Mouse (Mus musculus): ENCODE data around the gene Mms22l. TPM values are rescaled to one million over a fixed set of nuclear protein-coding genes. Genes with fewer than 3 reads are reported as not detected.
"Not testable (repeated sequence)": the region's sequence is repeated elsewhere in the genome, so short reads cannot be mapped to it uniquely, and the experiment has no call there.

Mms22l gene
- 1.0 and 1.1 TPM in 2 replicates for polyA plus RNA-seq (2012; rRNA removed)

DNA sequence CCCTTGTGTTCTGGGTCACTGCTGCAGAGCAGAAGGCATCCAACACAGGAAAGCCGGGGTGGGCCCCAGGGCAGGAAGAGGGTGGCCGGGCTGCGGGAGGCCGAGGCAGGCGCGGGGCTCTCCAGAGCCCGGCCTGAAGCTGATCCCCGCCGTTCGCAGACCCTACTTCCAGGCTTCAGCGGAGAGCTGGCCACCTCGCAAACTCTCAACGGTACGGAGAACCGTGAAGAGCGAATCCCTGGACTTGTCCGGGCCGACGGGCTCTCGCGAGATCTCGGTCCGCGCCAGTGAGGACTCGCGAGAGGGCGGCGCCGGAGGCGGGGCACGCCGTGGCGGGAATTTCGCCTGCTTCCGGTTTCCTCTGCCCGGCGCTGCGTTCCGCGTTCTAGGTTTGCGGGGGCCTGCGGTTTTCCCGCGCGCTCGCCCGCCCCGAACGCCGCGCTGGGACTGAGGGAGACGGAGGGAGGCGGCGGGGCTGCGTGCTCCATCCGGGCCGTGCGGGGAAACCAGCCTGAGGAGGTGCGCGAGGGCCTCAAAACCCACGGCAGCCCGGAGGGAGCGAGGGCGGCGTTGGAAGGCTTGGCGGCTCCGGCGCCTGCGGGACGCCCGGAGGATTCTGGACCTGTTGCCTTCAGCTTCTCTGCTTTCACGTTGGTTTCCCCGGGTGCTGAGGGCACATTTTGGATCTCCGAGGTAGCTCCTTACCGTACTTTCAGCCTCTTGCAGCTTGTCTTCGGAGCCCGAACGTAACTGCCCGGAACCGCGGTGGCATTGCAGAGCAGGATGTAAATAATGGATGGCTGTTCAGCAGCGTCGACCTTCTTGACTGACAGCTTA, at the start of gene Mms22l:
TSS of gene Mms22l (plus strand) at position 336 of the 837 bp plus-strand sequence.
- no peaks in the 10 kb centered on the region for H3K4me1 ChIP-seq (ENCODE audit: control insufficient read depth, insufficient read depth, low read length)

DNA sequence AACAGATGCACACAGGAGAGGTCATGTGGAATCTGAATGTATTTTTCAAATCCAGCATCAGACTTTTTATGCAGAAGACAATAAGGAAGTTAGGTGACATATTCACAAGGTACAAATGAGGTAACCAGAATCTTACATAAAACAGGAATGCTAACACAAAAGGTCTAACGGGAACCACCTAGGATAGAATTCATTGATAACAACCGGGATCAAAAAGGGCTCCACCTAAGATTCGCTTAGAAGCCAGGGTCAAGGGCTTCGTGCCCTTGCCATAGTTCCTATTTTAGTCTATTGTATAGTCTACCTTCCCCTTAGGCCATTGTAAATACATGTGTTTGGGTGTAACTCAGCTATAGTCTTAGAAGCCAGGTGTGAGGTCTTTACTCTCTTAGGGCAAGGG, 12.2 kb upstream of the Mms22l start:
- DNase-seq; H3K4me3 ChIP-seq (replicated peaks; ENCODE audit: insufficient read depth, low read depth, low read length); H3K27me3 ChIP-seq (ENCODE audit: control insufficient read depth, insufficient read depth, low read length); H3K4me1 ChIP-seq (ENCODE audit: control insufficient read depth, insufficient read depth, low read length); H3K27ac ChIP-seq (ENCODE audit: insufficient read depth, low read length): not testable (repeated sequence)
- 92% methylated on average over 4 of the region's 4 CpGs for WGBS

More for the DNA sequence above, at the start of gene Mms22l:
- under 1% methylated on average over 83 of the region's 83 CpGs for WGBS
- Histone ChIP-seq H3K4me3 (replicated peaks; ENCODE audit: insufficient read depth, low read depth, low read length) (peak within 1 kb of the TSS; percentile 63), H3K27ac (ENCODE audit: insufficient read depth, low read length) (peak within 1 kb of the TSS; percentile 2; the same call in 1 of the 2 replicates), H3K27me3 (ENCODE audit: control insufficient read depth, insufficient read depth, low read length) (no peaks in the 10 kb centered on the region)
- peak; percentile 61; the same call in 1 of the 2 replicates for TF ChIP-seq POLR2A (IDR thresholded peaks at IDR 0.05; ENCODE audit: borderline replicate concordance, insufficient read depth, low read length)
- TF ChIP-seq CTCF (IDR thresholded peaks at IDR 0.05; ENCODE audit: borderline replicate concordance, insufficient read depth, low read depth, low read length), result no peak
- DNase-seq, result peak; percentile 89 to 91

DNA sequence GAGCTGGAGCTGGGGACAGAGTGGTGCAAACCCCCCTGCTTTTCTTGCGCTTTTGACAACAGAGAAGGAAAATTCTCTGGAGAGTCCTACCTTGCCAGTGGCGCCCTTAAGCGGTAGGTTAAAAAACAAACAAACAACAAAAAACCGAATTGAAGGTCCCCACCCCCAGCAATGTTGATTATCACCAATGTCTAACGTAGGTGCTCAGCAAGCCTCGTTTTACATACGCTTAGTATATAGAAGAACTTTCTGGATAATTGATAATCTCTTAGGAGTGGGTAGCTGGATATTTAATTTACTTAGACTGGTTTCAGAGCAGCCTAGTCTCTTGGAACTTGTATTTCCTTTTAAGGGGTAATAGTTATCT, 685 bp downstream of the Mms22l start:
- Histone ChIP-seq H3K27ac (ENCODE audit: insufficient read depth, low read length) (no peak overlapping the region), H3K4me1 (ENCODE audit: control insufficient read depth, insufficient read depth, low read length) (no peaks in the 10 kb centered on the region), H3K4me3 (replicated peaks; ENCODE audit: insufficient read depth, low read depth, low read length) (peak overlapping the region; percentile 63), H3K27me3 (ENCODE audit: control insufficient read depth, insufficient read depth, low read length) (no peaks in the 10 kb centered on the region)
- under 1% methylated on average over 7 of the region's 7 CpGs for WGBS
- TF ChIP-seq POLR2A (IDR thresholded peaks at IDR 0.05; ENCODE audit: borderline replicate concordance, insufficient read depth, low read length), result no peak
- no peak for TF ChIP-seq CTCF (IDR thresholded peaks at IDR 0.05; ENCODE audit: borderline replicate concordance, insufficient read depth, low read depth, low read length)
- DNase-seq, result no peak

DNA sequence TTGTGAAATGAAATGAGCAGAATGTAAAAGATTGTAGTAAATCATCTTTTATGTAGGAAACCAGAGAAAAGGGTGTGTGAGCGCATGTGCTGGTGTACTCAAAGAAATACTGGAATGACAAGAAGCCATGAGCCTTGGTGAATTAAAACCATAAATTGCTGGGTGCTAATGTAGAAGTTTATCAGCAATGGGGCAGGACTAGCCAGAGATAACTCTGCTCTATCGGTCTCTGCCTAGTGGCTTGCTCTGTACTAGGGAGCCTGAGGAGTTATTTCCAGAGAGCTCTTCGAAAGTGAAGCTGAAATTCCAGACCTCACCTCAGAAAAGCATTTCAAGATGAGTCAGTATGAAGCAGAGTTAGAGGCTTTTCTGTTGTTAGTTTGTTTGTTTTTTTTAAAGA, 12.9 kb downstream of the Mms22l start:
- TF ChIP-seq POLR2A (IDR thresholded peaks at IDR 0.05; ENCODE audit: borderline replicate concordance, insufficient read depth, low read length), result no peak
- TF ChIP-seq CTCF (IDR thresholded peaks at IDR 0.05; ENCODE audit: borderline replicate concordance, insufficient read depth, low read depth, low read length), result no peak
- H3K4me3 ChIP-seq (replicated peaks; ENCODE audit: insufficient read depth, low read depth, low read length), result no peak overlapping the region
- WGBS, result 98% methylated on average over 3 of the region's 3 CpGs
- H3K27ac ChIP-seq (ENCODE audit: insufficient read depth, low read length), result no peak overlapping the region
- DNase-seq, result no peak
- no peaks in the 10 kb centered on the region for H3K27me3 ChIP-seq (ENCODE audit: control insufficient read depth, insufficient read depth, low read length)
- H3K4me1 ChIP-seq (ENCODE audit: control insufficient read depth, insufficient read depth, low read length), result no peaks in the 10 kb centered on the region

DNA sequence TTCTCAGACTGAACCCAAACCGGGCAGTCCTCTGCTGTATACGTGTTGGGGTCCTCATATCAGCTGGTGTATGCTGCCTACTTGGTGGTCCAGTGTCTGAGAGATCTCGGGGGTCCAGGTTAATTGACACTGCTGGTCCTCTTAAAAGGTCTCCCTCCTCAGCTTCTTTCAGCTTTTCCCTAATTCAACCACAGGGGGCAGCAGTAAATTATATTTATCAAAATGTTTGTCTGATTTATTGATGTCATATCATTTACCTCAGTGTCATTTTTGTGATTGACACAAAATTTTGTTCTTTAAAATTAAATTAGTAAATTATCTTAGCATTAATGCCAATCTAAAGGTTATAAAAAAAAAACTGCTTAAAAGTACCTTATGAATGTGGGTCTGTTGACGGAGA, 40.7 kb downstream of the Mms22l start:
- 80% methylated on average over 4 of the region's 4 CpGs for WGBS
- Histone ChIP-seq H3K27me3 (ENCODE audit: control insufficient read depth, insufficient read depth, low read length) (no peaks in the 10 kb centered on the region), H3K27ac (ENCODE audit: insufficient read depth, low read length) (no peak overlapping the region), H3K4me3 (replicated peaks; ENCODE audit: insufficient read depth, low read depth, low read length) (no peak overlapping the region), H3K4me1 (ENCODE audit: control insufficient read depth, insufficient read depth, low read length) (no peaks in the 10 kb centered on the region)
- DNase-seq, result no peak
- TF ChIP-seq POLR2A (IDR thresholded peaks at IDR 0.05; ENCODE audit: borderline replicate concordance, insufficient read depth, low read length) (no peak), CTCF (IDR thresholded peaks at IDR 0.05; ENCODE audit: borderline replicate concordance, insufficient read depth, low read depth, low read length) (no peak)

DNA sequence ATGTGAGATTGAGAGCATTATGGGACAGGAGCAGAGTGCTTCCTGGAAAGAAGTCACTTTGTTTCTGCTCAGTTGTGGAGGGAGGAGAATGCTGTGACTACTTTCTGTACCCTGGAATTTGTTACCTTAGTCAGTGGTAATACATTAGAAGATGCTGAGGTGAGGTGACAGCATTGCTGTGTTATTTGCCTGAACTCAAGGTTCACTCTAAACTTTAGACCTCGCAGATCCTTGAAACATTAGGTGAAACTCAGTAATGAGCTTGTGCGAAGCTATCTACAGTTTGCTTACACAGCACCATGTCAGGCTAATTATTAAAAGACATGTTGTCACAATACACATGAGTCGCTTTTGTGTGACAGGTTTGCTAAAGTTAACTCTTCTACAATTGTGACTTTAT, 47.2 kb downstream of the Mms22l start:
- Histone ChIP-seq H3K4me1 (ENCODE audit: control insufficient read depth, insufficient read depth, low read length) (peaks cover 5% of the 10 kb centered on the region; the same call in 1 of the 2 replicates), H3K4me3 (replicated peaks; ENCODE audit: insufficient read depth, low read depth, low read length) (no peak overlapping the region), H3K27me3 (ENCODE audit: control insufficient read depth, insufficient read depth, low read length) (no peaks in the 10 kb centered on the region), H3K27ac (ENCODE audit: insufficient read depth, low read length) (no peak overlapping the region)
- DNase-seq, result no peak
- whole genome bisulfite sequencing, result 95% methylated on average over 3 of the region's 3 CpGs
- no peak for TF ChIP-seq CTCF (IDR thresholded peaks at IDR 0.05; ENCODE audit: borderline replicate concordance, insufficient read depth, low read depth, low read length)

DNA sequence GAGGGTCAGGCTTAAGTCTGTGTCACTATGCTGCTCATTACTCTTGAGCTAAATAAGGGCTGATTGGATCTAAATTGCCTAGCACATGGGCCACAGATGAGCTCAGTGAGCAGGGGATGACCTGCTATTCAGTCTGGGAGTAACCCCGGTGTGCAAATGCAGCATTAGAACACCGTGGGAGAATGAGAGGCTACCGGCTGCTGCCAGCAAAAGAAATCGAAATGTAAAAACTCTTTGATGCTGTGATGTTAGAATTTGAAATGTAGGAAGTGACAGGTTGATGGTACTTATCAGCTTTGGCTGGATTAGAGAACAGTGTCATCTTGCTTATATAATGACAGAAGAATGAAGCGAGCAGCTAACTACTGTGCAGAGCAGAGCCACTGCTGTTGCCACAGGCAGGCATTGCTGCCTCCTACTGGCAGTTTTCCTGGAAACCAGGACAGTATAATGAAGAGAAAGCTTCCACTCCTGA, 48.5 kb downstream of the Mms22l start:
- H3K27ac ChIP-seq (ENCODE audit: insufficient read depth, low read length), result no peak overlapping the region
- H3K4me1 ChIP-seq (ENCODE audit: control insufficient read depth, insufficient read depth, low read length), result peaks cover 5% of the 10 kb centered on the region; the same call in 1 of the 2 replicates
- no peak overlapping the region for H3K4me3 ChIP-seq (replicated peaks; ENCODE audit: insufficient read depth, low read depth, low read length)
- peak; percentile 50 to 70 for DNase-seq
- TF ChIP-seq CTCF (IDR thresholded peaks at IDR 0.05; ENCODE audit: borderline replicate concordance, insufficient read depth, low read depth, low read length), result peak; percentile 58
- TF ChIP-seq POLR2A (IDR thresholded peaks at IDR 0.05; ENCODE audit: borderline replicate concordance, insufficient read depth, low read length), result no peak
- no peaks in the 10 kb centered on the region for H3K27me3 ChIP-seq (ENCODE audit: control insufficient read depth, insufficient read depth, low read length)
- 26% methylated on average over 5 of the region's 5 CpGs for WGBS

DNA sequence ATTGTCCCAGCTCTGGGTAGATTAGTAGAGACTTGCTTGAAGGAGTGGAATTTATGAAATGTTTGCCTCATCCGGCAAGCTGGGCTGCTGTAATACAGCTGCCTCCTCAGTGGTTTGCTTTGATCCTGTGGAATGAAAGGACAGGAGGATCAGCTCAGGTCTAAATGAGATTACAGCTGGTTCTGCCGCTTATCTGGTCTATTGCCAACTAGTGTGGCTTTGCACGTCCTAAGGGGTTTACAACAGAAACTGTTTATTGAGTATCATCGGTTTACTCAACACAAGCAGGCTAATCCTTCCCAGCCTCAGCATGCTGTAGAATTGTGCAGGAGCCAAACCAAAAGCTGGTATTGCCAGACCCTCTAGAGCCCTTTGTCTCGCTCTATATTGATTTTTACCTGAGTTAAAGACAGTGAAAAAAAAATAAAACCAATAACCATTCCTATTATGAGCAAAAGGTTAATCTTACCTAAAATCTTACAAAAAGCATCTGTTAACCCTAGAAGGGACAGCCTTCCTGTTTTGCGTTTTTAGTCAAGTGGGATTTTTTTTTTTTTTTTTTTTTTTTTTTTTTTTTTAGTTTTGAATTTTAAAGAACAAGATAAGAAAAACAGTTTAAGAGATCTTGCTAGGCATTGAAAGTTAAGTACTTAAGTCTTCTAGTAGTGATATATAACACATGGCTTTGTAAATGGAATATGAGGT, 60.0 kb downstream of the Mms22l start:
- Histone ChIP-seq H3K4me3 (replicated peaks; ENCODE audit: insufficient read depth, low read depth, low read length) (no peak overlapping the region), H3K27ac (ENCODE audit: insufficient read depth, low read length) (no peak overlapping the region), H3K27me3 (ENCODE audit: control insufficient read depth, insufficient read depth, low read length) (no peaks in the 10 kb centered on the region), H3K4me1 (ENCODE audit: control insufficient read depth, insufficient read depth, low read length) (no peaks in the 10 kb centered on the region)
- 31% methylated on average over 6 of the region's 6 CpGs for WGBS
- no peak for DNase-seq
- TF ChIP-seq CTCF (IDR thresholded peaks at IDR 0.05; ENCODE audit: borderline replicate concordance, insufficient read depth, low read depth, low read length) (no peak), POLR2A (IDR thresholded peaks at IDR 0.05; ENCODE audit: borderline replicate concordance, insufficient read depth, low read length) (no peak)
